In genomic region chr3:97901586-97901985, GRCm38 (mm10) we compare ENCODE assay signal across 8 mouse cellular contexts. TPM values are rescaled to one million over a fixed set of nuclear protein-coding genes. Genes with fewer than 3 reads are reported as not detected.
DNase-seq lines count a peak whose midpoint lies in the region; ATAC-seq and TF ChIP-seq lines count a peak whose summit lies in the region.

No protein-coding gene starts in this region.

- H3K9ac ChIP-seq in heart, postnatal 0 days (replicated peaks; ENCODE audit: low read depth, low read length) = peak overlapping the region; percentile 91
- H3K9ac ChIP-seq in hindbrain, embryonic 15.5 days = peak overlapping the region; percentile 92
- H3K9ac ChIP-seq in midbrain, embryonic 15.5 days = peak overlapping the region; percentile 97

- no peaks in the 10 kb centered on the region for H3K27me3 ChIP-seq in heart, postnatal 0 days (ENCODE audit: control insufficient read depth, insufficient read depth, low read length)
- H3K27me3 ChIP-seq in hindbrain, embryonic 15.5 days = no peaks in the 10 kb centered on the region
- no peaks in the 10 kb centered on the region for H3K27me3 ChIP-seq in midbrain, embryonic 15.5 days (replicated peaks)

- TF ChIP-seq POLR2A in bone marrow macrophage, adult 2 months (IDR thresholded peaks at IDR 0.05; ENCODE audit: borderline replicate concordance, low read depth, low read length) = no peak

- peaks cover 21% of the 10 kb centered on the region for H3K4me1 ChIP-seq in heart, postnatal 0 days (ENCODE audit: control insufficient read depth, insufficient read depth)
- H3K4me1 ChIP-seq in bone marrow macrophage, adult 2 months (ENCODE audit: control insufficient read depth, insufficient read depth, low read length) = peaks cover 7% of the 10 kb centered on the region
- peaks cover 25% of the 10 kb centered on the region for H3K4me1 ChIP-seq in hindbrain, embryonic 15.5 days (replicated peaks)
- H3K4me1 ChIP-seq in midbrain, embryonic 15.5 days = peaks cover 25% of the 10 kb centered on the region

- H3K27ac ChIP-seq in heart, postnatal 0 days (ENCODE audit: low read depth) = peak overlapping the region; percentile 77; the same call in 1 of the 2 replicates
- H3K27ac ChIP-seq in bone marrow macrophage, adult 2 months (ENCODE audit: insufficient read depth, low read depth, low read length) = no peak overlapping the region
- H3K27ac ChIP-seq in hindbrain, embryonic 15.5 days (replicated peaks) = 0 out of 2 replicates have a peak overlapping the region, but pooled peaks have one; percentile 56
- no peak overlapping the region; the same call in 1 of the 2 replicates for H3K27ac ChIP-seq in midbrain, embryonic 15.5 days

- H3K9me3 ChIP-seq in heart, postnatal 0 days (replicated peaks; ENCODE audit: control insufficient read depth, low read length) = no peaks in the 10 kb centered on the region
- H3K9me3 ChIP-seq in hindbrain, embryonic 15.5 days = no peaks in the 10 kb centered on the region
- H3K9me3 ChIP-seq in midbrain, embryonic 15.5 days = no peaks in the 10 kb centered on the region

- H3K4me2 ChIP-seq in heart, postnatal 0 days (ENCODE audit: low read depth, low read length) = peak overlapping the region; percentile 82
- peak overlapping the region; percentile 69 for H3K4me2 ChIP-seq in hindbrain, embryonic 15.5 days
- peak overlapping the region; percentile 60 for H3K4me2 ChIP-seq in midbrain, embryonic 15.5 days

- no peak for ATAC-seq in heart, postnatal 0 days (ENCODE audit: insufficient read depth, low read depth)
- ATAC-seq in hindbrain, embryonic 15.5 days (ENCODE audit: low FRiP score, low read depth) = no peak
- no peak for ATAC-seq in midbrain, embryonic 15.5 days (replicated peaks)

- TF ChIP-seq EP300 in heart, postnatal 0 days (IDR thresholded peaks at IDR 0.05; ENCODE audit: low read depth) = no peak

- H3K4me3 ChIP-seq in heart, postnatal 0 days (ENCODE audit: low read depth, low read length) = peak overlapping the region; percentile 97
- H3K4me3 ChIP-seq in bone marrow macrophage, adult 2 months (ENCODE audit: insufficient read depth, low read length) = peak overlapping the region; percentile 98
- peak overlapping the region; percentile 87 for H3K4me3 ChIP-seq in hindbrain, embryonic 15.5 days
- H3K4me3 ChIP-seq in midbrain, embryonic 15.5 days = peak overlapping the region; percentile 94

- no peaks in the 10 kb centered on the region for H3K36me3 ChIP-seq in heart, postnatal 0 days (replicated peaks; ENCODE audit: control insufficient read depth, insufficient read depth, low read length)
- no peaks in the 10 kb centered on the region for H3K36me3 ChIP-seq in hindbrain, embryonic 15.5 days
- H3K36me3 ChIP-seq in midbrain, embryonic 15.5 days (replicated peaks) = no peaks in the 10 kb centered on the region

- no peak for TF ChIP-seq CTCF in heart, postnatal 0 days (IDR thresholded peaks at IDR 0.05; ENCODE audit: low read depth)
- no peak for TF ChIP-seq CTCF in bone marrow macrophage, adult 2 months (IDR thresholded peaks at IDR 0.05; ENCODE audit: low read depth, low read length)

- no peak for DNase-seq in heart, postnatal 0 days (ENCODE audit: low spot score)
- DNase-seq in heart, adult 11 months = no peak
- DNase-seq in embryo, embryonic 9.5 days (ENCODE audit: extremely low spot score) = no peak
- DNase-seq in adrenal gland, postnatal 10 days = no peak
- no peak for DNase-seq in ovary, adult 18-20 months (ENCODE audit: low spot score)

- WGBS in heart, postnatal 0 days = 8% methylated on average over 5 of the region's 5 CpGs
- 23% methylated on average over 5 of the region's 5 CpGs for WGBS in hindbrain, embryonic 15.5 days
- 21% methylated on average over 5 of the region's 5 CpGs for WGBS in midbrain, embryonic 15.5 days

RNA-seq across cellular contexts. Expression of gene Sec22b, which starts 0.6 kb away (rescaled TPM):
- total RNA-seq in heart, postnatal 0 days (2014; rRNA removed; ENCODE audit: low replicate concordance) = 22.4 and 56.9 TPM in 2 replicates
- 69.9 and 73.7 TPM in 2 replicates for polyA plus RNA-seq in heart, postnatal 0 days (2015; fragmentation: Nextera tagmentation; extraction: Ambion mirVana)
- 69.9 and 70.9 TPM in 2 replicates for polyA plus RNA-seq in bone marrow macrophage, adult 2 months (2012; ENCODE audit: insufficient read depth, insufficient read length, missing spikeins)
- polyA plus RNA-seq in hindbrain, embryonic 15.5 days (2015; fragmentation: Nextera tagmentation; extraction: Ambion mirVana) = 94.6 and 96.4 TPM in 2 replicates
- polyA plus RNA-seq in midbrain, embryonic 15.5 days (2015; fragmentation: Nextera tagmentation; extraction: Ambion mirVana) = 89.3 and 93.7 TPM in 2 replicates
- 10 to 100 TPM; 78.5 to 85.2 TPM for total RNA-seq in adrenal gland, postnatal 10 days (2021)

RNA-seq across cellular contexts. Expression of gene Pde4dip, which starts 13.1 kb away (rescaled TPM):
- 415 and 498 TPM in 2 replicates for total RNA-seq in heart, postnatal 0 days (2014; rRNA removed; ENCODE audit: low replicate concordance)
- polyA plus RNA-seq in heart, postnatal 0 days (2015; fragmentation: Nextera tagmentation; extraction: Ambion mirVana) = 107 and 126 TPM in 2 replicates
- polyA plus RNA-seq in bone marrow macrophage, adult 2 months (2012; ENCODE audit: insufficient read depth, insufficient read length, missing spikeins) = 14.8 and 16.6 TPM in 2 replicates
- polyA plus RNA-seq in hindbrain, embryonic 15.5 days (2015; fragmentation: Nextera tagmentation; extraction: Ambion mirVana) = 62.3 and 66.1 TPM in 2 replicates
- polyA plus RNA-seq in midbrain, embryonic 15.5 days (2015; fragmentation: Nextera tagmentation; extraction: Ambion mirVana) = 69.7 and 75.7 TPM in 2 replicates
- 100 to 1,000 TPM in 1 of 2 experiments, 10 to 100 TPM in 1; 79.3 to 173 TPM for total RNA-seq in adrenal gland, postnatal 10 days (2021)

Comparison
In these comparisons a context has a peak if more than half of its experiments do, and no peak if none do; other contexts are left out.
1. H3K27ac ChIP-seq: peak in heart, postnatal 0 days (single experiment) and hindbrain, embryonic 15.5 days (single experiment); none in bone marrow macrophage, adult 2 months (single experiment) and midbrain, embryonic 15.5 days (single experiment).
2. Peak in every context shown above with its lines, with median percentiles within 50 percentile points of each other: H3K4me2 ChIP-seq, H3K4me3 ChIP-seq and H3K9ac ChIP-seq.